Mouse (Mus musculus) olfactory bulb, adult 2 months (tissue): ENCODE measurements around the gene Vps8.

Experiments used
- CTCF ChIP-seq: fragments of 200-500 bp; IDR thresholded peaks from 2 replicates; pipeline ENCODE4 v1.5.1; 2012; ENCODE audit warnings: low read depth, mild to moderate bottlenecking, low read length, moderate library complexity; ENCODE audit not compliant: insufficient read depth
- POLR2A ChIP-seq: fragments of 200-500 bp; IDR thresholded peaks from 2 replicates; pipeline ENCODE4 v1.6.1; 2012; ENCODE audit warnings: mild to moderate bottlenecking, low read depth, low read length, moderate library complexity; ENCODE audit not compliant: insufficient read depth

DNA sequence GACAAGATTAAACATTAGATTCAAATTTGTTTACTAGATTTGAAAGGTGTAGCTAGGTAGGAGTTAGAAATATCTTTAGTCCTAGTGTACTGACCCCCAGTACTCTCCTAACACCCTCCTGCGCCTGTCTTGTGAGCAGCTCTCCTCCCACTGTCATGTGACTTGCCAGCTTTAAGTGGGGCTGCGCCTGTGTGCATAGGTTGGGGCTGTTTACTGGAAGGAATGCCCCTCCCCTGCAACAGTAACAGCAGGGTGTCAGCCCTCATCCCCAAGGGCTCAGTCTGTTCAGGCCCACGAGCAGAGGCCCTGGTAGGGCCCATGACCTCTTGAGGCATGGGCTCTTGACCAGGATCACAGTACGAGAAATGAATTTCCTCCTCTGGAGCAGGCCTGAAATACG is 62.8 kb downstream of the Vps8 start:
- no peak for TF ChIP-seq POLR2A
- TF ChIP-seq CTCF: no peak
